Mouse (Mus musculus) megakaryocyte-erythroid progenitor cell, adult 5-6 weeks (primary cell): ENCODE measurements at regions not wholly inside any gene's neighbourhood (a gene's known extent, or its start where the extent isn't known, plus 50 kb on each side); places are given as distances from the start of the nearest gene placed in this dataset.

ENCODE experiments used
- ATAC-seq: replicated peaks from 2 replicates; pipeline ENCODE4 v1.8.0; 2016; ENCODE audit warnings: mild to moderate bottlenecking, inconsistent platforms; ENCODE audit not compliant: severe bottlenecking, poor library complexity, low FRiP score, low TSS enrichment

DNA sequence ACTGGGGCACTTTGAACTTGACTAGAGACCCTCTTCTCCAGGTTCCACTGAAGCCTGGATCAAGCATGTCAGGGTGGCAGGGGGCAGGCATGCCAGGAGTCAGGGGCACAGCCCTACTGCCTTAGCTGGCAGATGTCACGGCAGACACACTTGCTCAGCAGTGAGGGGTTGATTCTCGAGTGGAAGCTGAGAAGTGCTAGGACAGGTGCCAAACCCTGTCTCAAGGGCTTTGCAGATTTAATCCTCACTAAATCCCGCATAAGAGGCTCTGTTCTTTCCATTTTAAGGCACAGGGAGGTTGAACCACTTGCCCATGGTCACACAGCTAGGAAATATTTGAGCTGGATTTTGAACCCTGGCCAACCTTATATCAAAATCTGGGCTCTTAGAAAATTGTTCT lies 223.5 kb upstream of the Mvb12b start:
- no peak for ATAC-seq

DNA sequence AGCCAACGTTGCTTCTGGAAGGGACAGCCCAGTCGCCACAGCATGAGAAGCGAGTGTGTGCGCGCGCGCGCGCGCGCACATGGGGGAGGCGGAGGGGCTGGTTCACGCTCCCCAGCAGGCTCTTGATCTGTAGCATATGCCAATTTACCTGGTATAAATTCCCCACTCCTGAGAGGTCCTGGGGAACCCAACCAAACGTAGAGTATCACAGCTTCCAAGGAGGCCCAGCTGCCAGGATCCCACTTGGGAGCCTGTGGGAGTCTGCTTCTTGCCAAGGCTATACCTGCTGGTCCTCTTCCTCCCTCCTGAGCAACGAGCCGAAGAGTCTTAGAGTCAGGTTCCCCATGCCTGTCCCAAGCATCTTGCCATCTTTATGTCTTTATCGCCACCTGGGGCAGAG lies 222.8 kb upstream of the Mvb12b start:
- ATAC-seq = no peak

- no peak for ATAC-seq
Measured at GRCm38 (mm10) chr2:34107566-34108303, 220.0 kb upstream of the Mvb12b start.

GRCm38 (mm10) chr2:34106837-34107565 lies 219.3 kb upstream of the Mvb12b start:
- no peak for ATAC-seq

DNA sequence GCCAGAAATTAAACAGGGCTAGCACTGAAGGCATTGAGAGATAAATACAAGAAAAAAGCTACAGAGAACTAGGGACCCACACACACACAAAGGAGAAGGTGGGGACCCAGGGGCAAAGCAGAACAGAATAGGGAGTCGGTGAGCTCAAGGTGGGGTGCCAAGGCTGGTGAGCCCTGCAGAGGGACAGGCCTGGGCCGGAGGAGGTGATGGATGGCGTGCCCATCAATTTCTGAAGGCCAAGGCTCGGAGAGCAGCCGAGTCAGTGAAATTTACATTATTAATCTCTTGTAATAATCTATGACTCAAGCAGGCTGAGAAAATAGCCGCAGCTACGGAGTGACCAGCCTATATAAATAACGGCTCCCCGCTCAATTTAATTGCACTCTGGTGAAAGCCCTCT lies 218.5 kb upstream of the Mvb12b start:
- no peak for ATAC-seq

DNA sequence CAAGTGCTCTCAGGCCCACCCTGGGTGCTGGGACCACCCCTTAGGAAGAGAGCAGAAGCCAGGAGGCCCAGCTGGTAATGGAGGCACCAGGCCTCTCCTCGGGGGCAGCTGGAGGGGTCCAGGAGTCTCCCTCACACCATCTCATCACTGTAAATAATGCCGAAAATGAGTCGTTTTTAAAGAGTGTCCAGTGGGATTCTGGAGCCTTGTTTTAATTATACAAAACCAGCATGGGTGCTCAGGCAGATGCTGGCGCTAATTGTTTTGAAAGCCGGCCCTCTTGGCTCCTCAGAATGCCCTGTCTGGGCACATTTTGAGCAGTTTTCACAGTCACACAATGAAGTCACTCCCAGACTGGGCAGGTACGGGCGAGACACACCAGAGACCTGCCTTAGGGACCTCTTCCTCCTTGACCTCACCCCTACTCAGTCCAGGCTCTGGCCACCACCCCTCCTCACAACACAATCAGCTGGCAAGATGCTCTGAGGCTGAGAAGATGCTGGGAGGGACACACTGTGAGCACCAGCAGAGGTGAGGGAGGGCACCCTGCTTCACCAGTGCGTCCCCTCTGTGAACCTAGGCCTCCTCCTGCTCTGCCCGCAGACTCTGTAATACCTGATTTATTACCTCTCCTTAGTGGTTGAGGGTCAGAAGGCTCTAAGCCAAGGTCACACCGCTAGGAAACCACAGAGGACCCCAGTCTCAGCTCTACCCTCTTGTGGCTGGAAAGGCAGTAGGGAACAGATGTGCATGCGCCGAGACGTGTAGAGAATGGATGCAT lies 217.7 kb upstream of the Mvb12b start:
- ATAC-seq = no peak

DNA sequence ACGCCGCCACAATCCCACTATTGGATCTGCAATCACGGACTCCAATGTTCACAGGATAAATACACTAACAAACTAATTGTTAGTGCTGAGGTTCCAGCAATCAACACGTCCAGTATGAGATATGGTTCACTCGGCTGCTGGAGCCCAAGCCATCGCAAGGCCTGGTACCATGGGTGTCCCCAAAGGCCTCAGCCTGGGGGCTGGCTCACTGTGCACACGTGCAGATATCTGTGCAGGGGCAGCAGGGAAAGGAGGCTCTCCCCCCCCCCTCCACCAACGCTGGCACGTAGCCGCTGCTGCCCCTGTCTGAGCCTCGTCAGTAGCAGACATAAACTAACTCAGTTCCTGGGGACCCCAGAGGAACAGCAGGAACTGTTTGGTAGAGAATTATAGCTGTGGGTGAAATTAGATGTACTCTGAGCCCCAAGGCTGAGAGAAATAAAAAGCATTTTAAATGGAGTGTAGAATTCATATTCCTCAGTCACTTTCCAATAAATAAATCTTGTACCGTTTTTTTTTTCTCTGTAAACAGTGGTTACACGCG lies 210.3 kb upstream of the Mvb12b start:
- ATAC-seq = no peak

- ATAC-seq = no peak
Measured at GRCm38 (mm10) chr2:34096561-34096960, 208.8 kb upstream of the Mvb12b start.

DNA sequence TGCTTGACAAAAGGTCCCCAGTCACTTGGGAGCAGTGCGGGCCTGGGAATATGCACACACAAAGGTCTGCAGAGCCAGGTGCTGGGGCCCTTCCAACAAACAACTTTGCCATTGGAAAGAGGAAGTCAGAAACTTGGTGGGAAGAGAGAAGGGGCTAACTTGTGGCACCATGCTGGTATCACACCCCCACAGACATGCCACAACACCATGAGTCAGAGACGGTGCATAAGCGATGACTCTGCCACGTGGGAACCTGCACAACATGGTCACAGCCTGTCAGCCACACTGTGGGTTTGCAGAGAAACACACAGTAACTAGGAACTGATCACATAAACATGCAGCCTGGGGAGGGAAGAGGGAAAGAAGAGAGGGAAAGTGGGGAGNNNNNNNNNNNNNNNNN lies 201.1 kb upstream of the Mvb12b start:
- no peak for ATAC-seq

DNA sequence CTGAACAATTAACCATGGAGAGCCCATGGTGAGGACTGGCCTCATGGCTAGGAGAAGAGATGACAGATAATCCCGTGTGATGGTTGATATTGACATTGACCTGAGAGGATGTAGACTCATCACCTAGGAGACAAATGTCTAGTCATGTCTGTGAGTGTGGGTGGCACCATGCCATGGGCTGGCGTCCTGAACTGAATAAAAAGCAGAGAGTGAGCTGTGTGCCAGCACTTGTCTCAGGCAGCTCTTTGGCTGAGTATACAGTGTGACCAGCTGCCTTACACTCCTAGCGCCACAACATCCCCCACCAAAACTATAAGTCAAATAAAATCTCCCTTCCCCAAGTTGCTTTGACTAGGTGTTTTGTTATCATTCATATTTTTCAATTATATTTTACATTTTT lies 198.4 kb upstream of the Mvb12b start:
- no peak for ATAC-seq

DNA sequence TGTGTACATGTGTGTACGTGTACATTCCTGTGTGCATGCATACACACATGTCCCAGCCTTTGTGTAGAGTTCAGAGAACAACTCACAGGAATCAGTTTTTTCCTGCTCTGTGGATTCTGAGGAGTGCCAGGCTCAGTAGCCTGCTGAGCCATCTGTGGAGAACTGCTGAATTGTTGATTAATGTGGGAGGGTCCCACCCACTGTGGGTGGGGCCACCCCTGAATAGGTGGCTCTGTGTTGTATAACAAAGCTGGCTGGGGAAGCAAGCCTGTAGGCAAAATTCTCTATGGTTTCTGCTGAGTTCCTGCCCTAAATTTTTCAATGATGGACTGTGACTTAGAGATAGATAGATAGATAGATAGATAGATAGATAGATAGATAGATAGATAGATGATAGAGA lies 196.8 kb upstream of the Mvb12b start:
- ATAC-seq = no peak

DNA sequence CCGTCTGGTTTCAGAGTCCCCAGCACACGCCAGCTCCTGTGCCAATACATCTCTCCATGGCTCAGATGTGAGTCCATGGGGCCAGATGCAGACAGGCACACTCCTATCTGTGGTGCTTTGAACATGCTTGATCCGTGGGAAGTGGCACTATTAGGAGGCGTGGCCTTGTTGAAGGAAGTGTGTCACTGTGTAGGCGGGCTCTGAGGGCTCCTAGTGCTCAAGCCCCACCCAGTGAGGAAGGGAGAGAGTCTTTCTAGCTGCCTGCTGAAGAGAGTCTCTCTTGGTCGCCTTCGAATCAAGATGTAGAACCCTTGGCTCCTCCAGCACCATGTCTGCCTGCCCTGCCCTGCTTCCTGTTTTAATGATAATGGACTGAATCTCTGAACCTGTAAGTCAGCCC lies 194.7 kb upstream of the Mvb12b start:
- ATAC-seq = no peak

DNA sequence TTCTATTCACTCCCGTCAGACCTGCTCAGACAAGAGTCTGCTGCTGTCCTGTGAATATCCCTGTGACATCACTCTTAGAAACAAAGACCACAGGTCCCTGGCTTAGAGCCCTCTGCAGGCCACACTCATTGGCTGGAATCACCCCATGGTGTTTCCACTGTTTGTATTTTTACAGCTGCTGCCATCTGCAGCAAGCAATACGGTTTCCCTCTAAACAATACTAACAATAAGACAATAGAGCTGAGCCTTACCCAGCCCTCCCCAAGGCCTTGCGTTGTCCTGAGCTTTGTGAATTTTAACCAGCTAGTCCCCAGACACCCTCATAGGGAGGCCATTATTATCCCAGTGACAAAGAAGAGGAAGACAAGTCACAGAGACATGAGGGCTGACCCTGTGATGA lies 192.4 kb upstream of the Mvb12b start:
- ATAC-seq = no peak

DNA sequence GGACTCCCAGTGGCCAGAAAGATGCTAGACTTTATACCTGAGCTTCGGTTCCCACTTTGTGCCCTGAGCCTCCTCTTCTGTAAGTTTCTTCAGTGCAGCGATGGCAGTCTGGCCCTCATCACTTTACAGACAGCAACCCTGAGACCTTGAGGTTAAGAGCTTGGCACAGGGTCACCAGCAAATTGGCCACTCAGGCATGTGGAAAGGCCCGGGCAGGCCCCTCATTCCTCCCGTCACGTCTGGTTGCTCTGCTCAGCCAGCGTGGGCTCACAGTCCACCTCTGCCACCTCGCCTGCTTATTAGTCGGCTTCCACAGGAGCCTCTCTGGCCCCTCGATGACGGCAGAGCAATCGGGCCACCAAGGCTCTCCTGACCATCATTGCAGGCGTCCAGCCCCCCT lies 191.5 kb upstream of the Mvb12b start:
- ATAC-seq = no peak

DNA sequence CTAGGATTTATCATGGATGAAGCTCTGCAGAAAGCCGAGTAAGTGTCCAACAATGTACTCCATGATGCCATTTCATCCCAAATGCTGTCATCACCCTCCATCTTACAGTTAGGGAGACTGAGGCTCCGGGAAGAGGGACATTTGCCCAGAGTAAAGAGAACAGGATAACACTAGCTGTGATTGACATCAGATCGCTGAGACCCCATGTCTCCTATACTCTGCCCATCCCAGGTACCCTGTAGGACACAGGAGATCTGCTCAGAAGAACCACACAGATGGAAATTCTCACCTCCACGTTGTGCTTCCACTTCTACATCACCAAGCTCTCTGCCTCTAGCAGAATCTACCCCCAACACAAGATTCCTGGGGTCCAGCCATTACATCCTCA lies 191.1 kb upstream of the Mvb12b start:
- ATAC-seq = no peak

GRCm38 (mm10) chr2:34078248-34078874 lies 190.6 kb upstream of the Mvb12b start:
- ATAC-seq = no peak

DNA sequence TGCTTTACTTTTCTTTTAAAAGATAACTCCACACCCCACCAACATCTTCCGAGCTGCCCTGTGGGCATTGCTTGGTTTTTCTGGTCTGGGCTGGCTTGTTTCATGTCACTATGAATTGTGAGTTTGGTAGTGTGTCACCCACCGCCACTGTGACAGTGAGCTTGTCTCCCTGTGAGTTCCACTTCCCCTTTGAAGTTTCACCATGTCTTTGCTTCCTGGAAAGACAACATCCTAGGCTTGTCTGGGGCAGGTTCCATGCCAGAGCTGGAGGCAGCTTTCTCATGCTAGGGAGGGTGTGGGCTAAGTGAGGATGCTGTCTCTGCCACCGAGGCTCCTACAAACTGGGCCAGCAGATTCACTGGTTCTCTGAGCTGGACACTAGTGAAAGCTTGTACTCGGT lies 188.6 kb upstream of the Mvb12b start:
- ATAC-seq = no peak

- no peak for ATAC-seq
Measured at GRCm38 (mm10) chr2:34074066-34074465, 186.3 kb upstream of the Mvb12b start.

DNA sequence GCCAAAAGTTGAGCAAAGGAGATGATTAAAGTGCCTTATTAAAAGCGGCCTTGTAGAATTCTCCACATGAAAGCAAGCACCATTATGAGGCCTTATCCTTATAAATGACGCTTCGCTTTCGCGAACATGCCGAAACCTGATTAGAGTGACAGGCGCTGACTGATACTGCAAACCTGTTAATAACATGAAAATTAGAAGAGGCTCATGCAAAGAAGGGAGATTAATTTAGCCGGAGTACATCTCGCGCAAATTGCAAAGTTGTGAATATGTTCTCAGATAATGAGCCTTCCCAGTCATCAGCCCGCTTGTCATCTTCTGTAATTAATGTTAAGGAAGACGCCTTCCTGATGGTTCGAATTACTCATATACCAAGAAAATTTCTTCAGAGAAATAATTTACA lies 177.8 kb upstream of the Mvb12b start:
- ATAC-seq = no peak

DNA sequence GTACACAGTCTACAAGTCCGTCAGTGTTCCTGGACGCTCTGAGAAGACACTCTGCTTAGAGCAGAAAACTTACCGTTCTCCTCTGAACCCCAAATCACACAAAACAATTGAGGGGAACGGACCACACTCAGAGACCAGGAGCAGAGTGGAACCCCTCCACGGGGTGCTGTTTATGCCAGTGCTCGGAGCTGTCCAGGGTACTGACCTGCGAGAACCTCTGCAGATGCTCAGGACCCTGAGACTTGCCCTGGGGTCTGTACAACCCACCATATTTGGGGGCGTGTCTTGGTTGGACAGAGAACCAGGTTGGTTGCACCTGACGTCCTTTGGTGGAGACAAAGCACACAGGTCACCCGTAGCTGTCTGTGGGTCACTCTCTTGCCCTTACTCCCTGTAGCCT lies 177.3 kb upstream of the Mvb12b start:
- no peak for ATAC-seq
